Mouse (Mus musculus) MEL (cell line): ENCODE measurements around the gene Cdc42se2. TPM values are rescaled to one million over a fixed set of nuclear protein-coding genes. Genes with fewer than 3 reads are reported as not detected.

Source experiments
- DNase-seq: peaks from one replicate; pipeline ENCODE4 v3.0.0; 2011; ENCODE audit warnings: low read depth, low spot score
- H3K27ac ChIP-seq: 2 replicates; pipeline ENCODE4 v1.5.1; 2012; ENCODE audit warnings: low read depth, mild to moderate bottlenecking, control low read depth, low read length, moderate library complexity; ENCODE audit not compliant: control insufficient read depth
- H3K27me3 ChIP-seq, 2 experiments: fragments of 150-350 bp in 1 of 2; sonication (generic) in 1 of 2; 2 replicates each; pipeline ENCODE4 v1.6.1; 2012; ENCODE audit warnings: low read length in 2 of 2, mild to moderate bottlenecking in 2 of 2, improper control_type of control experiment in 1 of 2, moderate library complexity in 1 of 2; ENCODE audit not compliant: insufficient read depth in 2 of 2, control insufficient read depth in 1 of 2
- H3K36me3 ChIP-seq, 2 experiments: 2 replicates each; pipeline ENCODE4 v1.6.1; 2012 to 2014; ENCODE audit warnings: low read length in 2 of 2, improper control_type of control experiment in 1 of 2, inconsistent platforms in 1 of 2, mild to moderate bottlenecking in 1 of 2; ENCODE audit not compliant: insufficient read depth in 2 of 2, control insufficient read depth in 1 of 2
- H3K4me1 ChIP-seq, 2 experiments: fragments of 150-350 bp in 1 of 2; sonication (generic) in 1 of 2; 2 replicates each; pipeline ENCODE4 v1.6.1; 2012; ENCODE audit warnings: low read length in 2 of 2, improper control_type of control experiment in 1 of 2, mild to moderate bottlenecking in 1 of 2; ENCODE audit not compliant: insufficient read depth in 2 of 2, control insufficient read depth in 1 of 2
- H3K4me3 ChIP-seq, 2 experiments: fragments of 150-350 bp in 1 of 2; sonication (generic) in 1 of 2; 2 replicates each; pipeline ENCODE4 v1.5.1; 2012; ENCODE audit warnings: low read depth in 2 of 2, low read length in 2 of 2, mild to moderate bottlenecking in 2 of 2, moderate library complexity in 2 of 2, control low read depth in 1 of 2, improper control_type of control experiment in 1 of 2; ENCODE audit not compliant: control insufficient read depth in 1 of 2, insufficient read depth in 1 of 2
- H3K79me2 ChIP-seq: 2 replicates; pipeline ENCODE4 v1.6.1; 2012; ENCODE audit warnings: mild to moderate bottlenecking, low read length, moderate library complexity; ENCODE audit not compliant: control insufficient read depth, poor library complexity, insufficient read depth
- H3K9ac ChIP-seq: 2 replicates; pipeline ENCODE4 v1.6.1; 2012; ENCODE audit warnings: low read depth, mild to moderate bottlenecking, control low read depth, low read length, moderate library complexity; ENCODE audit not compliant: control insufficient read depth, poor library complexity, severe bottlenecking
- H3K9me3 ChIP-seq: fragments of 150-350 bp; sonication (generic); replicated peaks from 2 replicates; pipeline ENCODE4 v1.6.1; 2012; ENCODE audit warnings: mild to moderate bottlenecking, low read length, improper control_type of control experiment, moderate library complexity; ENCODE audit not compliant: insufficient read depth
- BHLHE40 ChIP-seq: IDR thresholded peaks from 2 replicates; pipeline ENCODE4 v1.6.1; 2012; ENCODE audit warnings: low read depth, mild to moderate bottlenecking, inconsistent platforms, low read length, improper control_type of control experiment, borderline replicate concordance
- CHD1 ChIP-seq: IDR thresholded peaks from 2 replicates; pipeline ENCODE4 v1.6.1; 2012; ENCODE audit warnings: low read depth, mild to moderate bottlenecking, inconsistent platforms, low read length, improper control_type of control experiment
- CTCF ChIP-seq, 3 experiments: IDR thresholded peaks in 2 of 3; conservative IDR thresholded peaks in 1 of 3; 2 replicates each; pipeline ENCODE4 v1.5.1; 2011 to 2012; ENCODE audit warnings: low read length in 3 of 3, low read depth in 2 of 3, mild to moderate bottlenecking in 2 of 3, improper control_type of control experiment in 1 of 3, inconsistent platforms in 1 of 3, mixed read lengths in 1 of 3, moderate library complexity in 1 of 3; ENCODE audit not compliant: control insufficient read depth in 1 of 3, insufficient read depth in 1 of 3, poor library complexity in 1 of 3, severe bottlenecking in 1 of 3
- E2F4 ChIP-seq: IDR thresholded peaks from 2 replicates; pipeline ENCODE4 v1.6.1; 2011; ENCODE audit warnings: low read depth, low read length, improper control_type of control experiment, borderline replicate concordance
- ELF1 ChIP-seq: IDR thresholded peaks from 2 replicates; pipeline ENCODE4 v1.6.1; 2014; ENCODE audit warnings: low read depth, mild to moderate bottlenecking, inconsistent platforms, low read length, improper control_type of control experiment, moderate library complexity
- EP300 ChIP-seq, 2 experiments: IDR thresholded peaks; 2 replicates each; pipeline ENCODE4 v1.6.1; 2011; ENCODE audit warnings: improper control_type of control experiment in 2 of 2, low read length in 2 of 2, low read depth in 1 of 2, mild to moderate bottlenecking in 1 of 2
- ETS1 ChIP-seq: IDR thresholded peaks from 2 replicates; pipeline ENCODE4 v1.6.1; 2012; ENCODE audit warnings: low read depth, mild to moderate bottlenecking, inconsistent platforms, low read length, improper control_type of control experiment, moderate library complexity
- GATA1 ChIP-seq: IDR thresholded peaks from 2 replicates; pipeline ENCODE4 v1.6.1; 2011; ENCODE audit warnings: low read depth, low read length, improper control_type of control experiment
- JUND ChIP-seq: IDR thresholded peaks from 2 replicates; pipeline ENCODE4 v1.6.1; 2011; ENCODE audit warnings: low read depth, mild to moderate bottlenecking, improper control_type of control experiment, low read length
- KAT2A ChIP-seq: conservative IDR thresholded peaks from 2 replicates; pipeline ENCODE4 v1.6.1; 2012; ENCODE audit warnings: low read depth, low read length, improper control_type of control experiment, inconsistent platforms
- MAFK ChIP-seq: IDR thresholded peaks from 2 replicates; pipeline ENCODE4 v1.6.1; 2011; ENCODE audit warnings: low read depth, mild to moderate bottlenecking, low read length, improper control_type of control experiment, borderline replicate concordance
- MAX ChIP-seq: IDR thresholded peaks from 2 replicates; pipeline ENCODE4 v1.6.1; 2011; ENCODE audit warnings: low read length, improper control_type of control experiment
- MYB ChIP-seq: IDR thresholded peaks from 2 replicates; pipeline ENCODE4 v1.6.1; 2011; ENCODE audit warnings: mild to moderate bottlenecking, low read depth, low read length, improper control_type of control experiment
- MYC ChIP-seq: IDR thresholded peaks from 2 replicates; pipeline ENCODE4 v1.6.1; 2011; ENCODE audit warnings: low read depth, mild to moderate bottlenecking, low read length, improper control_type of control experiment, moderate library complexity
- POLR2A ChIP-seq, 2 experiments: IDR thresholded peaks; 2 replicates each; pipeline ENCODE4 v1.6.1; 2011 to 2012; ENCODE audit warnings: low read length in 2 of 2, mild to moderate bottlenecking in 2 of 2, control low read depth in 1 of 2, improper control_type of control experiment in 1 of 2, low read depth in 1 of 2, moderate library complexity in 1 of 2; ENCODE audit not compliant: control insufficient read depth in 1 of 2, insufficient read depth in 1 of 2, poor library complexity in 1 of 2
- POLR2AphosphoS2 ChIP-seq: IDR thresholded peaks from 2 replicates; pipeline ENCODE4 v1.6.1; 2011; ENCODE audit warnings: low read length, improper control_type of control experiment
- RAD21 ChIP-seq: IDR thresholded peaks from 2 replicates; pipeline ENCODE4 v1.6.1; 2011; ENCODE audit warnings: mild to moderate bottlenecking, low read depth, low read length, improper control_type of control experiment
- RCOR1 ChIP-seq: IDR thresholded peaks from 2 replicates; pipeline ENCODE4 v1.6.1; 2012; ENCODE audit warnings: low read depth, mild to moderate bottlenecking, inconsistent platforms, low read length, improper control_type of control experiment
- SIN3A ChIP-seq: IDR thresholded peaks from 2 replicates; pipeline ENCODE4 v1.6.1; 2012; ENCODE audit warnings: low read length, improper control_type of control experiment, inconsistent platforms
- UBTF ChIP-seq: IDR thresholded peaks from 2 replicates; pipeline ENCODE4 v1.6.1; 2012; ENCODE audit warnings: low read depth, mild to moderate bottlenecking, inconsistent platforms, low read length, improper control_type of control experiment, moderate library complexity, borderline replicate concordance; ENCODE audit not compliant: insufficient read depth
- ZKSCAN1 ChIP-seq: IDR thresholded peaks from 2 replicates; pipeline ENCODE4 v1.6.1; 2012; ENCODE audit warnings: low read depth, mild to moderate bottlenecking, inconsistent platforms, low read length, improper control_type of control experiment, moderate library complexity
- ZMIZ1 ChIP-seq: IDR thresholded peaks from 2 replicates; pipeline ENCODE4 v1.6.1; 2012; ENCODE audit warnings: low read depth, mild to moderate bottlenecking, inconsistent platforms, low read length, improper control_type of control experiment, moderate library complexity
- ZNF384 ChIP-seq: IDR thresholded peaks from 2 replicates; pipeline ENCODE4 v1.6.1; 2012; ENCODE audit warnings: low read depth, mild to moderate bottlenecking, inconsistent platforms, low read length, improper control_type of control experiment
- polyA plus RNA-seq, 2 experiments: library from polyadenylated mRNA; stranded (reverse) in 1 of 2; unstranded in 1 of 2; fragments of >175 nt in 1 of 2; fragments of >200 nt in 1 of 2; gene quantifications; 2 replicates each; pipeline versions ENCODE4 v1.2.1 to v1.2.4; 2012; ENCODE audit warnings: low replicate concordance in 2 of 2, low read depth in 1 of 2; ENCODE audit not compliant: insufficient read length in 2 of 2, insufficient read depth in 1 of 2, missing spikeins in 1 of 2
- total RNA-seq: library from RNA; depleted of rRNA; stranded (reverse); fragments of 300-350 nt; gene quantifications from 2 replicates; pipeline ENCODE4 v1.2.3, GENCODE M21; 2012

Cdc42se2 gene
- total and polyA plus RNA-seq, 3 experiments, result 30.1 to 47.4 (median 33.4) TPM

DNA sequence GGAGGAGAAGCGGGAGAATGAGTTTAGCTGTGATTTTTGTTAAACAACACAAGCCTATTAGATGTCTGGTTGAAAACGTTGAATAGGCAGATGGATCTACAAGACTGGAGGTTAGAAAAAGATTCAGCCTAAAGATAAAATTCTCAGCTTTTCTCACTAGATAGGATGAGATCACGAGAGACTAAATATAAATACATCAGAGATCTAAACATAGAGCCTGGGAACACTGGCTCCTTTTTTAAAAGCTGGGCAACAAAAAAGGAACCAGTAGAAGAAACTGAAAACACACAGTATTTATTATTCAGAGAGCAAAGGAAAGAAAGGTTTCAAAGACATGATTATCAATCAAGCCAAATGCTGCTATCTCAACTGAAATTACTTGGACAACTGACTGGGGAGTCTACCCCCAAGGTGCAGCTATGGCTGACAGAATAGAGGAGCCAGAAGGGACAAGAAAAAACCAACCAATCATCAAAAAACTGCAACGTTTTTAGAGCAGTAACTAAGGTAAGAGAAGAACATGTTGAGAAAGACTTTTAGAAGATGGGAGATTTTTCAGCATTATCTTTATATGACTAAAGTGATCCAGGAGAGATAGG is 10.6 kb downstream of the Cdc42se2 start (continued):
- TF ChIP-seq GATA1, result peak; percentile 65
- peak; percentile 83 for TF ChIP-seq MYB
- TF ChIP-seq UBTF, result no peak
- TF ChIP-seq RCOR1, result peak; percentile 75
- no peak for TF ChIP-seq MAFK
- TF ChIP-seq KAT2A, result no peak
- no peak for TF ChIP-seq MAX
- TF ChIP-seq RAD21, result no peak
- no peak for TF ChIP-seq ZMIZ1
- no peak for TF ChIP-seq JUND
- TF ChIP-seq SIN3A, result no peak; the same call in 1 of the 2 replicates
- TF ChIP-seq ETS1, result peak; percentile 66
- no peak for TF ChIP-seq E2F4
- TF ChIP-seq BHLHE40, result peak; percentile 69
- TF ChIP-seq ELF1, result 0 out of 2 replicates have a peak, but pooled peaks have one; percentile 16
- 0 out of 2 replicates have a peak, but pooled peaks have one; percentile 46 for TF ChIP-seq MYC
- TF ChIP-seq POLR2AphosphoS2, result no peak
- no peak for TF ChIP-seq CTCF (IDR thresholded peaks at IDR 0.05 in 2 of 3, conservative IDR thresholded peaks at IDR 0.05 in 1 of 3; ENCODE audit: control insufficient read depth in 1 of 3, insufficient read depth in 1 of 3, low read depth in 2 of 3, low read length in 3 of 3, poor library complexity in 1 of 3, severe bottlenecking in 1 of 3)
- no peak for TF ChIP-seq ZNF384
- TF ChIP-seq ZKSCAN1, result 0 out of 2 replicates have a peak, but pooled peaks have one; percentile 21
- peak; percentile 85 to 90 for TF ChIP-seq EP300 (IDR thresholded peaks at IDR 0.05; ENCODE audit: low read depth in 1 of 2, low read length in 2 of 2)
- TF ChIP-seq POLR2A (IDR thresholded peaks at IDR 0.05; ENCODE audit: control insufficient read depth in 1 of 2, insufficient read depth in 1 of 2, low read depth in 1 of 2, low read length in 2 of 2, poor library complexity in 1 of 2), result no peak

DNA sequence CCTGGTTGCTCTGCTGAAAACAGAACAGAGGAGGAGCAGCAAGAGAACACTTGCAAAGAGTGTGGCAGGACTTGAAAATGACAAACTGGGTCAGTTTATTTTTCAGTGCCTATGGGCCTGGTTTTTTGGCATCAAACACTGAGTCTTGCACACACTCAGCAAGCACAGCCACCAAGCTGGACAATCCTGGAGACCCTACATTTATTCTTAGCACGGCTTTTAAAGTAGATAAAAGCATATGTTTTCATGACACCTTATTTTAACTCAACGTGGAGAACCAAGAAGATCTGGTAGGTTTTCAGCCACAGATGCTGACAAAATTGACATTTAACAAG is 11.1 kb downstream of the Cdc42se2 start:
- peaks cover 39 to 53% of the 10 kb centered on the region in 2 experiments for H3K4me1 ChIP-seq
- no peak for DNase-seq
- H3K27ac ChIP-seq, result peak overlapping the region; percentile 96
- peaks cover 0 to 72% of the 10 kb centered on the region in 2 experiments; a peak in 2 of 4 replicates for H3K36me3 ChIP-seq
- no peaks in the 10 kb centered on the region for H3K9me3 ChIP-seq
- TF ChIP-seq CHD1, result no peak
- 0 out of 2 replicates have a peak, but pooled peaks have one; percentile 1 for TF ChIP-seq ELF1
- TF ChIP-seq, all 39 proteins: peak for 1
- Histone ChIP-seq H3K27me3 (no peaks in the 10 kb centered on the region), H3K4me3 (peak overlapping the region; percentile 34 to 53; a peak in 3 of 4 replicates), H3K9ac (peak overlapping the region; percentile 59), H3K79me2 (peaks cover 15% of the 10 kb centered on the region)
